Mouse (Mus musculus) cortical plate, adult 2 months (tissue): ENCODE data around the gene Krt73.

Experiments used
- CTCF ChIP-seq: fragments of 200-500 bp; IDR thresholded peaks from 2 replicates; pipeline ENCODE4 v1.5.1; 2011; ENCODE audit warnings: mild to moderate bottlenecking, control low read depth, low read length; ENCODE audit not compliant: insufficient read depth; ENCODE audit errors: extremely low read depth
- POLR2A ChIP-seq: fragments of 200-500 bp; IDR thresholded peaks from 2 replicates; pipeline ENCODE4 v1.6.1; 2011; ENCODE audit warnings: mild to moderate bottlenecking, low read length, control low read depth; ENCODE audit not compliant: insufficient read depth; ENCODE audit errors: extremely low read depth

DNA sequence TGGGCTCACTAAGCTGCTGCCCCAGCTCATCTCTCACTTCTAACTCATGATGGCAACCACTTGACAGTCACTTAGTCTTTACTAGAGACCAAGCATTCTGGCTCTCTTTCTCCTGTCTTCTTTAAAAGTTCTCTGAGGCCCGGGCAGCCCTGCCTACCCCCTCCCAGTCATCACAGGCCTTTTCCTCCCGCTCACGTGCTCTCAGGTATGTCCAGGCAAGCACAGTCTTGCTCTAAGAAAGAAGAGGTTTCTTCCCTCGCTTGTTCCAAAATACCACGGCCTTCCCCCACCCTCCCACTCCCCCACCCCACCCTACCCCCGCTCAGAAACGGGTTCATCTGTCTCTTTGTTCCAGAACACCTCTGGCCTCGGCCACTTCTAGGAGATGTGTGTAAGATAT lies 31.9 kb downstream of the Krt73 start:
- no peak for TF ChIP-seq POLR2A
- TF ChIP-seq CTCF = no peak
